Mouse (Mus musculus): Measurements from ENCODE around the gene Slco1b2. TPM values are rescaled to one million over a fixed set of nuclear protein-coding genes. Genes with fewer than 3 reads are reported as not detected.
"Not testable (repeated sequence)": the region's sequence is repeated elsewhere in the genome, so short reads cannot be mapped to it uniquely, and the experiment has no call there.

Slco1b2 gene
- not detected for total RNA-seq (2021)
- long read RNA-seq, experiment 1 = 0 reads
- long read RNA-seq, experiment 2 = 0 reads

- intact Hi-C loops (cut with DNase I) = no loop called here
Measured at GRCm38 (mm10) chr6:141629291-141629690, at the start of gene Slco1b2. Gene Slco1b2, plus strand, starts transcription at chr6:141629518.

GRCm38 (mm10) chr6:141584791-141585403 lies 44.4 kb upstream of the Slco1b2 start:
- intact Hi-C loops (cut with DNase I) = no loop called here
- no peak for DNase-seq (ENCODE audit: low spot score in 2 of 2)

More at GRCm38 (mm10) chr6:141629291-141629690, at the start of gene Slco1b2:
- no peak for DNase-seq (ENCODE audit: low spot score in 2 of 2)

GRCm38 (mm10) chr6:141590002-141590401 lies 39.3 kb upstream of the Slco1b2 start:
- no peak for DNase-seq (ENCODE audit: low spot score in 2 of 2)
- intact Hi-C loops (cut with DNase I) = no loop called here

GRCm38 (mm10) chr6:141590598-141591200 lies 38.6 kb upstream of the Slco1b2 start:
- DNase-seq (ENCODE audit: low spot score in 2 of 2); intact Hi-C loops (cut with DNase I): not testable (repeated sequence)

GRCm38 (mm10) chr6:141596081-141596480 lies 33.2 kb upstream of the Slco1b2 start:
- intact Hi-C loops (cut with DNase I) = no loop called here
- DNase-seq (ENCODE audit: low spot score in 2 of 2) = no peak

GRCm38 (mm10) chr6:141597037-141597436 lies 32.3 kb upstream of the Slco1b2 start:
- intact Hi-C loops (cut with DNase I) = no loop called here
- DNase-seq (ENCODE audit: low spot score in 2 of 2) = no peak

- intact Hi-C loops (cut with DNase I) = no loop called here
- DNase-seq (ENCODE audit: low spot score in 2 of 2) = no peak
Measured at GRCm38 (mm10) chr6:141600940-141601339, 28.4 kb upstream of the Slco1b2 start.

GRCm38 (mm10) chr6:141610702-141611260 lies 18.5 kb upstream of the Slco1b2 start:
- no peak for DNase-seq (ENCODE audit: low spot score in 2 of 2)
- intact Hi-C loops (cut with DNase I) = no loop called here

GRCm38 (mm10) chr6:141614017-141614416 lies 15.3 kb upstream of the Slco1b2 start:
- intact Hi-C loops (cut with DNase I) = no loop called here
- no peak for DNase-seq (ENCODE audit: low spot score in 2 of 2)

GRCm38 (mm10) chr6:141615348-141615747 lies 14.0 kb upstream of the Slco1b2 start:
- intact Hi-C loops (cut with DNase I) = no loop called here

GRCm38 (mm10) chr6:141632935-141633334 lies 3.6 kb downstream of the Slco1b2 start:
- intact Hi-C loops (cut with DNase I) = no loop called here
- no peak for DNase-seq (ENCODE audit: low spot score in 2 of 2)

More at GRCm38 (mm10) chr6:141615348-141615747, 14.0 kb upstream of the Slco1b2 start:
- DNase-seq (ENCODE audit: low spot score in 2 of 2) = no peak

- DNase-seq (ENCODE audit: low spot score in 2 of 2) = no peak
- intact Hi-C loops (cut with DNase I) = no loop called here
Measured at GRCm38 (mm10) chr6:141635250-141635649, 5.9 kb downstream of the Slco1b2 start.

- no peak for DNase-seq (ENCODE audit: low spot score in 2 of 2)
- intact Hi-C loops (cut with DNase I) = no loop called here
Measured at GRCm38 (mm10) chr6:141640639-141641038, 11.3 kb downstream of the Slco1b2 start.

- intact Hi-C loops (cut with DNase I) = no loop called here
- no peak for DNase-seq (ENCODE audit: low spot score in 2 of 2)
Measured at GRCm38 (mm10) chr6:141687008-141687407, 57.7 kb downstream of the Slco1b2 start.

- intact Hi-C loops (cut with DNase I) = no loop called here
- no peak for DNase-seq (ENCODE audit: low spot score in 2 of 2)
Measured at GRCm38 (mm10) chr6:141691246-141691645, 61.9 kb downstream of the Slco1b2 start.

Other genes starting within 250 kb of the Slco1b2 start
- 10 to 100 TPM; 88.7 to 96.8 TPM for gene Slco1c1, start 105.2 kb upstream of the Slco1b2 start, total RNA-seq (2021)
- gene Gm5724, start 144.3 kb downstream of the Slco1b2 start, total RNA-seq (2021) = not detected
- gene Slco1a4, start 226.7 kb downstream of the Slco1b2 start, total RNA-seq (2021) = 10 to 100 TPM; 30.7 to 32.4 TPM